Mouse (Mus musculus) ovary, postnatal 36 days (tissue): ENCODE measurements at regions not wholly inside any gene's neighbourhood (a gene's known extent, or its start where the extent isn't known, plus 50 kb on each side); places are given as distances from the start of the nearest gene placed in this dataset.
"Not testable (repeated sequence)": the region's sequence is repeated elsewhere in the genome, so short reads cannot be mapped to it uniquely, and the experiment has no call there.

Source experiments
- DNase-seq: peaks from one replicate; pipeline ENCODE4 v3.0.0; 2022; ENCODE audit warnings: low spot score, mixed read lengths

- no peak for DNase-seq
Measured at GRCm38 (mm10) chr2:78418561-78419338, 449.2 kb upstream of the Ube2e3 start.

DNA sequence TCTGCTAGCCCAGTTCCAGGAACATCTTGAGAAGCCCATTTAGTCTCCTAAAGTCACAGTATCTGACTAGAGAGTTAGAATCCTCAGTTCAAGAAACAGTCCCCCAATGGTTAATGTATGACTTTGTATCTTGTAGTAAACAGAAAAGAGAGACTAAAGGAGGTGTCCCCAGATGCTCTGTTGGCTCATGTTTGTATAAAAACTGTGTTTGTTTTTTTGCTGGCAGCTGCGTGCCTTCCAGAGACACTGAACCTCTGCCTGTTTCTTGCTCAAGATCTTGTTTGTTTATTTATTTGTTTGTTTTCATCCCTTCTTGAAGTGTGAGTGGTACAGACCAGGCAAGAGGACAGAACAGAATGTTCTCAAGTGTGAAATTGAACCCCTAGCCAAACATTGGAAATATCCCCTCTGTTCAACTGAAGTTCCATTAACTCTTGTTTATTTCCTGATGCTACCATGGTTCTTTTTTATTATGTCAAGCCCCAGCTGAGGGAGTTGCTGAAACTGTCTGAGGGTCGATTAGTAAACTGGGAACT, 451.3 kb upstream of the Ube2e3 start:
- no peak for DNase-seq

GRCm38 (mm10) chr2:78412985-78413384, 454.9 kb upstream of the Ube2e3 start:
- no peak for DNase-seq

GRCm38 (mm10) chr2:78403890-78404289, 457.7 kb upstream of the Cwc22 start:
- DNase-seq: no peak

DNA sequence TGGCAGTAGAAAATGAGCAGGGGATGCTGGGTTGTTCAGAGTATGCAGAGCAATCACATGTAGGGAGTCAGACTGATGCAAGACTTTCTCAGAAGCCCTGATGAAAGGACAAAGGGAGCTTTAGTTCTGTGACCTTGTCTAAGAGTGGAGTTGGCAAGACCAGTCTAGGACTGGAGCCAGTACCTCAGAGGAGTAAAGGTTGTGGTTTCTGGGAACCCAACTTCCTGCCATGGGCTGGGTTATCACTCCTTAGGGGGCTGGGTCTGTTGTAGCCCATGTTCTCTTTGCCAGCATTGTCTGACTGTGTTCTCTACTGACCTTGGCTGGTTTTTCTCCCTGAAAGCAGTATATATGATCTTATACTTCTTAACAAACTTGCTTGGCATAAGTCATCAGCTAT, 453.1 kb upstream of the Cwc22 start:
- DNase-seq: no peak

DNA sequence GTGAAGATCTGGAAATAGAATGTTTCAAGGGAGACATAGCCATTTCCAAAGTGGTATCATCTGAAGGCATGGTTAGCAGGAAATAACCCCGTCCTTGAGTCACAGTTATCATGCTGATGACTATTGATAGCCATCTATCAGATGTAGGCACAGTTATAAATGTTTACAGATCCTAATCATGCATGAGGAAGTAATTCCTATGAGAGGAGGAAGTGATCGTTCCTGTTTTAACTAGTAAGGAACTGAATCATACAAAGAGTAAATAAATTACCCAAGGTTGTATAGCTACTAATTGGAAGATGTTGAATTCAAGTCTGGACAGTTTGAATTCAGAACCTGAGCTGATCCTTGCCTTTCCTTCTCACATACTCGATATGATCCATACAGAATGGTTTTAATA, 450.7 kb upstream of the Cwc22 start:
- no peak for DNase-seq

DNA sequence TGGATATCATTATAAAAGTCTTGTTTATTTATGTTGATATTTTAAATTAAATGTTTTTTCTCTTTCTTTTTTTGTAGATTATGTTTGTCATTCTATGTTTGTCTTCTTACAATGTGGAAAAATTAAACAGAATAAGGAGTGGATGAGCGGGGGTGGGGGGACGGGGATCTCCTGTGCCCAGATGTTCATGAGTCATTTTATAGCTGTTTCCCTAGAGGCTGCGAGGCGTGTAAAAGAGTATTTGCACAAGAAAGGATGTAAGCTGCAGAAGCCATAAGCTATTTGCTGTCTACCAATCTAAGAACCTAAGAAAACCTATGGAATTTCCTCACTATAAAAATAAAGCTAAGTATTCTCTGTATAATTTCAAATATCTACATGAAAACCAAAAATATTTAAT, 446.9 kb upstream of the Cwc22 start:
- DNase-seq: no peak

- no peak for DNase-seq
Measured at GRCm38 (mm10) chr2:78392425-78392824, 446.2 kb upstream of the Cwc22 start.

DNA sequence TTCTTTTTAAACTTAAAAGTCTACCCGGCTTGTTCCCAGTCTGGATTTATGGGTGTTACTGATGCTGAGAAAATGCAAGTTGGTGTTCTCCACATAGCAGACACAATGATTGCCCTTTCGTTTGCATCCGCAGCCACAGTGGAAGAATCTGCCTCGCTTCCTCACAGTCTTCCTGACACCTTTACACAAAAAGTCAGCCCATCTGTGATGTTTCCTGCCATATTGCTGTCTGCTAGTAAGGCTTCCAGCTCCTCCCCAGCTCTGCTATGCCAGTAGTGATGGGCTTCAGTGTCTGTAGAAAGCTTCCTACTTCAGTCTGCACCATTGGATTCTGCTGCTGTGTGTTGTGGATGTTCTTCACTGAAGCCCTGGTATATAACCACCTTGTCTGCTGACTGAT, 441.8 kb upstream of the Cwc22 start:
- no peak for DNase-seq

DNA sequence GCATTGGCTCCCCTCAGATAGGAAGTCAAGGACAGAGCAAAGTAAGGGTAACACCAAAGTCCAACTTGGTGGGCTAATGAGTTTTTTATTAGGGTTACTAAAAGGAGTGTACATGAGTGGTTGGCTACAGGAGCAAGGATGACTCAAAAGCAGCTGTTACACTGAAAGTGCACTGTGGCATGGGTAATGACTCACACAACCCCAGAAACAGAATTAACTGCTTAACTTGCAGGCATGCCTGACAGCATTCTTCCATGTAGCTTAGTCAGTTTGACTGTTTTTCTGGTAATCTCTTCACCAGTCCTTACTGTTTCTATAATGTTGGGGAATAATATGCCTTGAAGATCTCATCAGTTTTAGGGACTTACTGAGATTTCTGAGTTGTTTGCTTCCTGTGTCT, 435.1 kb upstream of the Cwc22 start:
- no peak for DNase-seq

DNA sequence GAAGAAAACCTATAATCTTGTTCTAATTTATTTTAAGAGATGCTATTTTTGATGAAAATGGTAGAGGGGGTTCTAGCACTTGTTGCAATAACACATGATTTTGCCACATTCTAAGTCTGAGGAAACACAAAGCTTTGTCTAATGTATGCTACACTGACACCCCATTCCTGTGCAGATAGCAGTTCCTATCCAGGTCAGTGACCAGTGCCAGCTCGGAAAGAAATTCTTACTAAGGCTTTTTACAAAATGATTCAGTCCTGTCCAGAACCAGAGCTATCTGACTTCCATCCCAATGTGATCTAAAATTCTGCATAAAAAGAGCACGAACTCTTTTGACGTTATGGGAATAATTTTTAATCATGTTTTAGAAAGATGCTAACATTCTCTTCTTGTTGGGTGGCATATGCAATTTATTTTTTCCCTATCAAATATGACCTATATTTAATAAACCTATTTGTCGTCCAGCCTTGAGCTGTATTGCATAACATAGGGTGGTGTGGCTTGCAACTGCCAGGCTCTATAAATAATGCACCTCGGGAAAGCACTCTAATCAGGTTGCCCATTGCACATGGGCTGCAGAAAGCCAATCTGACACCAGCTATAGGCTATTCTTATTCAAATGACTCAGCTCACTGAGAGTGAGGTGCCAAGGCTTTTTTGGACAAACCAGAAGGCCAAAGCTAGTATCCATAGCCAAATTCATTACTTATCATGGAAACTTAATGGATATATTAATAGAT, 385.7 kb upstream of the Cwc22 start:
- DNase-seq: no peak

DNA sequence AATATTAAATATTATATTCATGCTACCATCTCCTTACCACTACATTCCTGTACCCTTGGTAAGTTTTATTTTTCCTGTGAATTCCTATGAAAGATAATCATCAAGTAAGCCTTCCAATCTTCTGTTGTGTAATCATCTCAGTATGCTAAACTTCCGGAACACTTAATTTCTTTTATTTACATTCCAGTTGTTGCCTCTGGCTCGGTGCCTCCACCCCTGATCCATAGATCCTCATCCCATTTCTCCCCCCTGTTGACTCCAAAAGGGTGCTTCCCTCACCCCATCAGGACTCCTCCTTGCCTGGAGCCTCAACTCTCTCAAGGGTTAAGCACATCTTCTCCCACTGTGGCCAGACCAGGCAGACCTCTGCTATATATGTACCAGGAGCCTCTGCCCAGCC, 379.9 kb upstream of the Cwc22 start:
- DNase-seq: no peak

- DNase-seq: no peak
Measured at GRCm38 (mm10) chr2:78322216-78322965, 376.2 kb upstream of the Cwc22 start.

DNA sequence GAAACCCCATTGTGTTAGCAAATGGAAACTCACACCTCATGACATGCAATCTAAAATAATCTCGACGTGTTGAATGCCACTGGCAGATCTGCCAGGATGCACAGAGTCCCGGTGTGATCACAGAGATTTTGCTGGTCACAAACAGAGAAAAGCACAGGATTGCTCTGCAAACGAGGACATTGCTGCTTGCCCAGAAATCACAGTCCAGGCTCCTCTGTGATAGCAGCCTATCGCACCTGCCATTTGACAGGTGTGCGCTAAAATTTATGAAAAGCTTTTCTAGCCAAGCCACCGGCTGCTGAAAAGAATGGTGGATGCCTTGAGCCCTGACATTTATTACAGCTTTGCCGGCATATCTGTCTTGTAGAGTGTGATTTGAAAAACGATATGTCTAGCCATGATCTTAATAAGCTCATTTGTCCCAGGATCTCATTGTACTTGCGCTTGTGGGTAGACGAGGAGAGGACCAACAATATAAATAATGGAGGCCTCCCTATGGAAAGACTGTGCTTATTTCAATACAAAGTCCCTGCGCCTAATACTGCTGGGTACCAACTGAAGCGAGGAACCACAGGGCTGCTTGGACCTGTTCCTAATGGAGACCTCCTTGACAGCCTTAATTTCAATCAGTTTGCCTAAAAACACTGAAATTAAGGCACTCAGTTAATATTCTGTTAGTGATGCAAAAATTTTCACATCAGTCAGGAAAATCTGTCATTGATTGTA, 365.8 kb upstream of the Cwc22 start:
- DNase-seq: no peak

DNA sequence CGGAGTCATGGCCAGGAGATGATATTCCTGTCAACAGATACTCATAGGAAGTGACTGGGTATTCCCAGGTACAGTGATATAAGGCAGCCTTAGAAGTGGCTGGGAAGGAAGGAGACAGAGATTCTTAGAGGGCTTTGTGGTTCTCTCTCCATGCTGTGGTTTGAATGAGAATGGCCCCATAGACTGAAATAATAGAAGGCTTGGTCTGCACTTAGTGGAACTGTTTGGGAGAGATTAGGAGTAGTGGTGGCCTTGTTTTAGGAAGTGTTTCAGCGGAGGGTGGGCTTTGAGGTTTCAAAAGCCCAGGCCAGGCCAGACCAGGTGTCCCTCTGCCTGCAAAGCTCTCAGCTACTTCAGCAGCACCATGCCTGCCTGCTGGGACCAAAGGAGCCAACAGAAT, 363.2 kb upstream of the Cwc22 start:
- no peak for DNase-seq

- DNase-seq: no peak
Measured at GRCm38 (mm10) chr2:78306897-78307296, 360.7 kb upstream of the Cwc22 start.

GRCm38 (mm10) chr2:78291665-78292064, 345.5 kb upstream of the Cwc22 start:
- DNase-seq: no peak

DNA sequence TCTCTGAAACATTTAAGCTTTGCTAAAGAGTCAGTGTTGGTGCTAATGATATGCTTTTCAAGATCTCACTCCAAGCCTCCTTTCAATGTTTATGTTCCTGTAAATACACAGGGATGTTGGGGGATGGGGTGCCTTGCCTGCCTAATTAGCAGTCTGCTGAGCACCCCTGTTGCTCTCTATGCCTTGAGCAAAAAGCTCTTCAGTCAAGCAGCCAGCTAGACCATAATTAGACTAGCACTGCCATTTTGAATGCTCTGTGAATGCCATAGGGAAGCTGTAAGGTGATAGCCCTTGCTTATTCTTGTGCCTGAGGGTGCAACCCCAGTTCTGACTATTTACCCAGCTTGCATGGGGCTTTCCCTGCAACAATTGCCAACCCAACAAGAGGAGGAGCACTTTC, 338.6 kb upstream of the Cwc22 start:
- DNase-seq: no peak

GRCm38 (mm10) chr2:78283605-78284004, 337.4 kb upstream of the Cwc22 start:
- DNase-seq: no peak

DNA sequence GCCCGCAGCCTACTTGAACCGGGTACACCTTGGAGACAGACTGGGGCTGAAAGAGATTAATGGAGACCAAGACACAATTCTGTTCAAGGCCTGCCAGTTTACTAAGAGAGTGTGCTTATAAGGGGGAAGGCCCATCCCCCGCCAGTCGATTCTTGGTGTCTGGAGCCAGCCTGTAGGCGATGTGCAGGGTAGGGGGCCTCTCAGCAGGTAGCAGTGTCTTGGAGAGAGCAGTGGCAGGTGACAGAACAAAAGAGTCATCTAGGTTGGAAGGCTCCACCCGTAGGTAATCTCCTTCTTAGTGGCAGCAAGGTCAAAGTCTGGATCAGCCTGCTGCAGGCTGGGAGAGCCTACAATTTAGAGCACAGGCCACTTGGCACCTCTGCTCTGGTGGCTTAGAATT, 335.7 kb upstream of the Cwc22 start:
- DNase-seq: not testable (repeated sequence)

GRCm38 (mm10) chr2:78280219-78280915, 334.2 kb upstream of the Cwc22 start:
- no peak for DNase-seq
